Mouse (Mus musculus) ES-Bruce4 (cell line): ENCODE data around the gene Ddx19a.

Source experiments
- CTCF ChIP-seq: IDR thresholded peaks from one replicate; pipeline ENCODE4 v1.8.1; 2011; ENCODE audit warnings: low read depth, low read length
- EP300 ChIP-seq: IDR thresholded peaks from 2 replicates; pipeline ENCODE4 v1.6.1; 2011; ENCODE audit warnings: low read depth, low read length; ENCODE audit not compliant: insufficient read depth
- POLR2A ChIP-seq: IDR thresholded peaks from one replicate; pipeline ENCODE4 v1.8.1; 2011; ENCODE audit warnings: low read length; ENCODE audit not compliant: insufficient read depth

- TF ChIP-seq EP300 (no peak), CTCF (no peak), POLR2A (no peak)
Observed at GRCm38 (mm10) chr8:110945716-110946115, 51.9 kb downstream of the Ddx19a start.
